Mouse (Mus musculus) MN1 (cell line): ENCODE data around the gene Fgd2.
"Not testable (repeated sequence)": the region's sequence is repeated elsewhere in the genome, so short reads cannot be mapped to it uniquely, and the experiment has no call there.

Experiments used
- DNase-seq: peaks from one replicate; pipeline ENCODE4 v3.0.0-alpha.2; 2016; ENCODE audit warnings: low spot score

The Fgd2 gene

DNA sequence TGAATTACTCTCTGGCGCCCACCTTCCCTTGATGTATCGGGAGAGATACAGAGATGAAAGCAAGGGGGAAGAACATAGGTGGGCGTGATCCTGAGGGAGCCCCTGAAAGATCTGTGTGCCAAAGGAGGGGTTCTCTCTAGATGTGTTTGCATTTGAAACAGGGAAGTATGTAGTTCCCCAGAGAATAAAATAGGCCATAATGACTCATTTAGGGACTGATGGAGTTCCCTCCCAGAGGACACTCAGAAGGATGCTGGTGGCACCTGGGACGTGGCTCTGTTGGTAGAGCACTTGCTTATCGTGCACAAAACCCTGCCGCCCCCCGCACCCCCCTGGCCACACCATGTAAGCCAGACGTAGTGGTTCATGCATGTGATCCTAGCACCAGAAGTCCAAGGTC lies 2.4 kb downstream of the Fgd2 start:
- DNase-seq = no peak

DNA sequence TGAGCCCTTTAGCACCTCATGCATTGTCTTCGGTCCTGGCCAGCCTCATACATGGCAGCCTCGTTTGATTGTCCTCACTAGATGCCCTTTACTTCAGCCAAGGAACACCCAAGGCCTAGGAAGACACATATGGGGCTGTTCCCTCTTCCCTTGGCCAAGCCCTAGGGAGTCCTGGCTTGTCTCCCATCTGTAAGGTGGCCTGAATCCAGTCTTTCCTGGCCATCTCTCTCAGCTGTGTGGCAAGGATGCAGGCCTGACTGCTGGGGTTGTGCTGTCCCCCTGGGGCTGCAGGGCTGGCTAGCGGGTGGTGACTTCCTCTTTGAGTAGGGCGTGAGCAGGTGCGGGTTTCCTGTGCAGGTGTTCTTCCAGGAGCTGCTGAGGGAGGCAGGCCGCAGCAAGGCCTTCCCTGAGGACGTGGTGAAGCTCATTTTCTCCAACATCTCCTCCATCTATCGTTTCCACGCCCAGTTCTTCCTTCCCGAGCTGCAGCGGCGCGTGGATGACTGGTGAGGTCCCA lies 4.4 kb downstream of the Fgd2 start:
- DNase-seq = no peak

DNA sequence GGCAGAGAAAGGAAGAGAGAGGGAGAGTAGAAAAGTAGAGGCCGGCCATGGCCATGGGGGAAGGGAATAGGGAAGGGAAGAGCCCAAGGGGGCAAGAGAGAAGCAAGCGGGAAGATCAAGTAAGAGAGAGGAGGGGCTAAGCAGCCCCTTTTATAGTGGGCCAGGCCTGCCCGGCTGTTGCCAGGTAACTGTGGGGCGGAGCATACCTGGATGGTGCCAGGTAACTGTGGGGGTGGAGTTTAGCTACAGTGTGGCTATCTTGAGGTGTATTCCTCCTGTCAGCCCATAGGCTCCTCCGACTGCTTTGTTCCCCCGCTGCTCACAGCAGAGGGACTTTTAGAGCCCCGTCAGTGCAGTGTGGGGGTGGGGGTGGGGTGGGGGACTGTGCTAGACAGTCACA lies 8.0 kb downstream of the Fgd2 start:
- DNase-seq = no peak

- DNase-seq = peak; percentile 96
These were observed 10.4 kb downstream of the Fgd2 start for GRCm38 (mm10) chr17:29370984-29371723.

- no peak for DNase-seq
These were observed 15.2 kb downstream of the Fgd2 start for GRCm38 (mm10) chr17:29375871-29376270.

DNA sequence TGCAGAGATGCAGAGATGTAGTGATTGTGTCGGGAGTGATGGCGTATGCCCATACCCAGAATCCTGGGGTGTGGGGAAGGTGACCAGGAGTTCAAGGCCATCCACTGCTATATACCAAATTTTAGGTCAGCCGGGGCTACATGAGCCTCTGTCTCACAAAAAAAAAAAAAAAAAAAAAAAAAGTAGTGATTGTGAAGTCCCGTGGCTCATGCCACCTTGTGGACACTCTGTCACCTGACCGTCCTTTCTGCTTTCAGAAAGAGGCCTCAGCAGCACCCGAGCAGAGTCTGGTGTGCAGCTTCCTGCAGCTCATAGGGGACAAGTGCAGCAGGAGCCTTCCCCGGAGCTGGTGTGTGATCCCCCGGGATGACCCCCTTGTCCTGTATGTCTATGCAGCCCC lies 17.3 kb downstream of the Fgd2 start:
- no peak for DNase-seq

DNA sequence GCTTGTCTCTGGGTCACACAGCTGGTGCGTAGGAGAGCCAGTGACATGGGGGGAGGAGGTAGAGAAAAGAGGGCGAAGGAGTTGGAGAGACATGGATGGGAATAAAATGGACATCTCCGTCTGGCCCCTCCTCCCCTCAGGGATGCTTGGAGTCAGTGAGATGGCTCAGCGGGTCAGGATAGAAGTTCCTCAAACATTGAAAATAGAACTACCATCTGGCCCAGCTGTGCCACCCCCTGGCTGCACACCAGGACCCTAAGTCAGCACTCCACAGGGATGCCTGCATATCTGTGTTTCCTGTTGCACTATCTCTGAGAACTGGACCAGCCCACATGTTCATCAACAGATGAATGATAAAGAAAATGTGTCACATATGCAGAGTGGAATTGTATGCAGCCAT lies 19.5 kb downstream of the Fgd2 start:
- DNase-seq = no peak

DNA sequence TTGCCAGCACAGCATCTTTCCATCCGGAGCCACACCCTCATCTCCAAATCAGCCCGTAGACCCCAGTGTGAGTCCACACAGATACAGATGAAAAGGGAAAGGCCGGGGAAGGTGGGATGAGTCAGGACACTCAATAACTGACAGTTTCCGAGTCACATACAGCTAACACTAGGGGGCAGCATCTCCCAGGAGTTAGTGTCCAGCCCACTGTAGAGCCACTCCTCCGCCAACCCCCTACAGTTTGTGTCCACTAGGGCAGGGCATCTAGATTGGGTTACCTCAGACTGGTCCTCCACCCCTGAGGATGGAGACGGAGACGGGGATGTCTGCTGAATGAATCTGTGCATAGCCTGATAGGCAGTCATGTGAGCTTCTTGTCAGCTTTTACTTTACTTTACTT lies 20.8 kb downstream of the Fgd2 start:
- DNase-seq = peak; percentile 87

- no peak for DNase-seq
These were observed 21.7 kb downstream of the Fgd2 start for GRCm38 (mm10) chr17:29382417-29382816.

DNA sequence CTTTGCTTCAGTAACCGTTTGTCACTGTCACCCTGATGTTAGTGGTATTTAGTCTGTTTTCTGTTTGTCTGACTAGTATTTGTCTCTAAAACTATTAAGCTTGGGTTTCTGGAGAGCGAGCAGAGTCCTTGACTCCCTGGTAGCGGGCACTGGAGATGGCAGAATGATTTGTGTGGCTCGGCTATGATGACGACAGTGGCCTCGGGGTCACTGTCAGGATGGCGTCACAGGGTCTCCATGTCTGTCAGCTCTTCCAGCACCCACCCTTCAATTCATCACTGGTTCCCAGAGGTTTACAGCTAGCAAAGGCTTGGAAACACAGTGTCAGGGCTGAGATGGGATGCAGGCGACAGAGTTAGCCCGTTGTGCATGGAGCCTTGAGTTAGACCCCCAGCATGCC lies 23.2 kb downstream of the Fgd2 start:
- no peak for DNase-seq

- DNase-seq = peak; percentile 69
These were observed 24.2 kb downstream of the Fgd2 start for GRCm38 (mm10) chr17:29384850-29385438.

GRCm38 (mm10) chr17:29385746-29386145 lies 25.0 kb downstream of the Fgd2 start:
- no peak for DNase-seq

DNA sequence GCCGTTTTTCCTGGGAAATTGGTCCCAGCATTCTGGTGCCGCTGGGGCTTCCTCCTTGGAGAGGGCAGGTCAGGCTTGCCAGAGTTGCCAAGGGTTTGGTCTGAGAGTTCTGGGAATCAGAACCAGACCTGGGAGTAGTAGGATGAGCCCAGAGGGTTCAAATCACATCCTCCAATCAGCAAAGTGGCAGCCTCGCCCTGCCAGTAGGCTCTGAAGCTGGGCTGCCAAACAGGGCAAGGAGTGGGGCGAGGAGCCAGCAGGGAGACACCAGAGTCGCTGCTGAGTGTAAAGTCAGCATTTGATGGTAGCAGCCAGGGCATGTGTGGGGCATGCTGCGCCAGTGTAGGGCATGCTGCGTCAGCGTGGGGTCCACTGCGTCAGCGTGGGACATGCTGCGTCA lies 28.3 kb downstream of the Fgd2 start:
- DNase-seq = no peak

DNA sequence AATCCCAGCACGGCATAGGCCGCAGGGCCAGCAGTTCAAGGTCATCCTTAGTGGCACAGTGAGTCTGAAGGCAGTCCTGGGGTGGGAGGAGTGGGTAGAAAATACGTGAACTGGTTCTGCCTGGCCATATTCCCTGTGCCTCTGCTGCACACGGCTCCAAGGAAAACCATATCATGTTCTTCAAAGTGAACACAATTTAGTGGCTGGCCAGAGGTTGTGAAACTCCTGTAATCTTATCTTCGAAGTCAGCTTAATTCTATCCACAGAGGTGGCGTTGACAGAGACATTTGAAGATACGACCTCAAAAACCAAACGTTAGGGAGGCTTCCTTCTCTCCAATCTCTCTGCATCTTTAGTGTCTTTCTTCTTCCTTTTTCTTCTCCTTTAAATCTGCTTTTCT lies 30.6 kb downstream of the Fgd2 start:
- DNase-seq = no peak

DNA sequence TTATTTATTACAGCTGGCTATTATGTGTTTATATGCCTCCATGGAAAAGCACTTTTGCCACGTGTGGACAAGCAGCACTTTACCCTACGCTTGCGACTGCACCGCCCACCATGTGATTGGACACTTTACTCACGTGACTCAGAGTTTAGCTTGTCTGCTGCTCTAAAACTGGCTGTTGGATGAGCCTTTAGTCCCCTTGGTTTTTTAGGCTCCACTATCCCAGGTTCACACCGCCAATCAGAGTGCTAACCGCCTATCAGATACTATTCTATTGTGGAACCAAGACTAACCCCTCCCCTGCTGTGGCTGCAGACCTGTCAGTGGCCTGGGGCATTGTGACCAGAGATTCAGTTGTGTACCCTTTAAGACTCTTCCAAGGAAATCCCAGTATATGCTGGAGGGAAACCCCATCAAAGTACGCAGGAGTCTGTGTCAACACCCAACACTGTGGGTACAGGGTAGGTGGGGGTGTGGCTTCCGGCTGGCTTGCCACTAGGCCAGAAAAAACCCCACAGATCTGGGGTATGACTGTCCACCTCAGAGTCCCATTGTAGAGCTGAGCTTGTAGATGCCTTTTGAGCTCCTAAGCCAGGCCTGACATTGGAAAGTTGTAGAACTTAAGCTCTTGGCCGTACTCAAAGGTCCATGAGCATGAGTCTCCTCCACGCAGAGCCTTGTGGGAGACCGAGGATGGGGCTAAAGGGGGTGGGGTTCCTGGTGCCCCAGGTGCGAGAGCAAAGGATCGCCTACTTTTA lies 32.8 kb downstream of the Fgd2 start:
- no peak for DNase-seq

DNA sequence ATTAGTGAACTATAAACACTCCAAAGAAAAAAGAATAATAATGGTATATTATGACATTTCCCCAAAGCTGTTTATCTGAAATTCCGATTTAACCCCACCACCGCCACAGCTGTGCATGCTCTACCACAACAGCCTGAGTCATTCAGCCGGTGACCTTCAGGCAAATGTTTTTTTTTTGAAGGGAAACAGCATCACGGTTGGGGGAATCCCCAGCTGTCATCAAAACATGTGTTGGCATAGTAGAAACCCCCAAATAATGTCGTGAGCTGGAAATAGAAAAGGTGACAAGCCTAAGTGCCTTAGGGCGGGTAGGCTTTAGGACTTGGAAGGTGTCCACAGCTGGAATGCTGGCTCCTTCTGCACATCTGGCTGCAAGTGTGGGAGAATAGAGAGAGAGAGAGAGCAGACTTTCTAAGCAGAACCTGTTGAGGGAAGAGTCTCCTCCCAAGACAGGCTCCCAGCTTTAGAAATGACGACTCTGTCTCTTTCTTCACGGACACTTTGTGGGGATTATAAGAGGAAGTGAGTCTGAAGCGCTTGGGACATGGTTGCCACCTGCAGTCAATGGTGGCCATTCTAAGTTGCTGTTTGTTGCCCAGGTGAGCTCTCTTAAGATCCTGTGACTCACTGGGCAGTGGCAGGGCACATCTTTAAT lies 33.5 kb downstream of the Fgd2 start:
- DNase-seq = no peak

GRCm38 (mm10) chr17:29394761-29395160 lies 34.0 kb downstream of the Fgd2 start:
- DNase-seq = not testable (repeated sequence)

DNA sequence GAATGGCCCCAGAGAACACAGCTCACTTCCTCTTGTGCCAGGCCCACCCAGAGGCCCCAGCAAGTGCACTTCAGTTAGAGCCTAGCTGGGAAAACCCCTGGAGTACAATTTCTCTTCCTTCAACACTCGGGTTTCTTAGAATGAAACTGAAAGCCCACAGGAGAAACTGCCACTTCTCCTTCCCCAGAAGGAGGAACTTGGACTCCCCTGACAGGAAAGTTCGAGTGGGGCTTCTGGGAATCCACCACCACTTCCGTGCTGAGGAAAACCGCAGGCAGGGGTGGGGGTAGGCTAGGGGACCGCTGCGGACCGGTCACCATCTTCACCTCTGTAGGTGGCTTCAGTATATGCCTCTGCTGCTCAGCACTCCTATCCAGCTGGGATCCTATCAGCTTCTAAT lies 34.7 kb downstream of the Fgd2 start:
- DNase-seq = no peak

GRCm38 (mm10) chr17:29396056-29396799 lies 35.5 kb downstream of the Fgd2 start:
- no peak for DNase-seq

GRCm38 (mm10) chr17:29396821-29397242 lies 36.1 kb downstream of the Fgd2 start:
- DNase-seq = peak; percentile 90
